Mouse (Mus musculus): ENCODE data around the gene Ptgis. TPM values are rescaled to one million over a fixed set of nuclear protein-coding genes. Genes with fewer than 3 reads are reported as not detected.
"Not testable (repeated sequence)": the region's sequence is repeated elsewhere in the genome, so short reads cannot be mapped to it uniquely, and the experiment has no call there.

Gene Ptgis
- total and polyA plus RNA-seq, 3 experiments = not detected

GRCm38 (mm10) chr2:167209900-167210299 lies 30.5 kb downstream of the Ptgis start:
- H3K27me3 ChIP-seq (ENCODE audit: insufficient read depth, low read length) = peaks cover 17% of the 10 kb centered on the region; the same call in 1 of the 2 replicates
- no peaks in the 10 kb centered on the region for H3K36me3 ChIP-seq (replicated peaks)

GRCm38 (mm10) chr2:167208984-167209383 lies 31.4 kb downstream of the Ptgis start:
- no peak for TF ChIP-seq CTCF (IDR thresholded peaks at IDR 0.05; ENCODE audit: low read depth, low read length)
- no peak for TF ChIP-seq POLR2AphosphoS5 (IDR thresholded peaks at IDR 0.05; ENCODE audit: insufficient replicate concordance, low read depth, low read length)
- TF ChIP-seq GATA1 (IDR thresholded peaks at IDR 0.05; ENCODE audit: borderline replicate concordance, low read length) = no peak
- no peak for TF ChIP-seq TAL1 (conservative IDR thresholded peaks at IDR 0.05; ENCODE audit: low read depth, low read length)
- TF ChIP-seq GATA2 (IDR thresholded peaks at IDR 0.05; ENCODE audit: borderline replicate concordance, low read depth, low read length) = no peak
- no peak for ATAC-seq (ENCODE audit: extremely low read depth, insufficient number of reproducible peaks, low FRiP score, poor library complexity, severe bottlenecking)
- no peaks in the 10 kb centered on the region for H3K9me3 ChIP-seq (replicated peaks)

More at GRCm38 (mm10) chr2:167209900-167210299, 30.5 kb downstream of the Ptgis start:
- H3K4me1 ChIP-seq (ENCODE audit: insufficient read depth, low read depth, low read length) = no peaks in the 10 kb centered on the region
- no peak for ATAC-seq (ENCODE audit: extremely low read depth, insufficient number of reproducible peaks, low FRiP score, poor library complexity, severe bottlenecking)
- H3K4me3 ChIP-seq (ENCODE audit: low read depth, low read length) = no peak overlapping the region
- H3K9me3 ChIP-seq (replicated peaks) = no peaks in the 10 kb centered on the region
- no peak for DNase-seq (ENCODE audit: low spot score)
- TF ChIP-seq GATA1 (IDR thresholded peaks at IDR 0.05; ENCODE audit: borderline replicate concordance, low read length) (no peak), TAL1 (conservative IDR thresholded peaks at IDR 0.05; ENCODE audit: low read depth, low read length) (no peak), CTCF (IDR thresholded peaks at IDR 0.05; ENCODE audit: low read depth, low read length) (no peak), GATA2 (IDR thresholded peaks at IDR 0.05; ENCODE audit: borderline replicate concordance, low read depth, low read length) (no peak), POLR2AphosphoS5 (IDR thresholded peaks at IDR 0.05; ENCODE audit: insufficient replicate concordance, low read depth, low read length) (no peak)

DNA sequence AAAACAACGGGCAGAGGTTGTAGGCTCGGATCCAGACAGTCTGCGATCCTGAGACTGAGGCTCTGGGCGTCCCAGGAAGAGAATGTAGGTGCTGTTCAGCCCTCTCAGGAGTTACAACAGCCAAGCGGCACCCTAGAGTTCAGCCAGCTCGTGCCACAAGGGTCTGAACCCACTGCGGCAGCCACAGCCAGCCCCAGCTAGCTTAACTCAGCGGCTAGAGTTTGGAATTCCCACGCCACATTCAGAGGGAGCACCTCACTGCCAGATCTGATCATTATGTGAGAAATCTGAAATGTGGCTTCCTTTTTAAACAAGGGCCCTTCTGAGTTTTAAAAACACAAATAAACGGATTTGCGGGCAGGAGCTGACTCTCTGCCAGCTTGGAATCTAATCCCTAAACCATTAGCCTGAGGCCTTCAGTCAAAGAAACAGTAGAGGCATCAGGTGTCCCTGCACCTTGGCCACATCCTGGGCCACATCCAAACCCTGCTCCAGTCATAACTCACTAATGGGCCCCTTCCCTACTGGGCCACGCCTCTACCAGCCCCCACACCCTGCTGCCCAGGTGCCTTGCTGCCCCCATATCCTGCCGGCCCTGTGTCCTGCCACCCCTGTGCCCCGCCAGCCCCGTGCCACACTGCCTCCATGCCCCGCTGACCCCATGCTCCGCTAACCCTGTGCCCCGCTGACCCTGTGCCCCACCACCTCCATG lies 34.3 kb downstream of the Ptgis start:
- ATAC-seq (ENCODE audit: extremely low read depth, insufficient number of reproducible peaks, low FRiP score, poor library complexity, severe bottlenecking) (no peak), DNase-seq (ENCODE audit: low spot score) (no peak)
- no peak for TF ChIP-seq GATA2 (IDR thresholded peaks at IDR 0.05; ENCODE audit: borderline replicate concordance, low read depth, low read length)
- no peak for TF ChIP-seq TAL1 (conservative IDR thresholded peaks at IDR 0.05; ENCODE audit: low read depth, low read length)
- TF ChIP-seq POLR2AphosphoS5 (IDR thresholded peaks at IDR 0.05; ENCODE audit: insufficient replicate concordance, low read depth, low read length) = no peak
- TF ChIP-seq CTCF (IDR thresholded peaks at IDR 0.05; ENCODE audit: low read depth, low read length) = no peak
- TF ChIP-seq GATA1 (IDR thresholded peaks at IDR 0.05; ENCODE audit: borderline replicate concordance, low read length) = no peak
- H3K27me3 ChIP-seq (ENCODE audit: insufficient read depth, low read length) = peaks cover 16% of the 10 kb centered on the region; the same call in 1 of the 2 replicates
- H3K36me3 ChIP-seq (replicated peaks) = no peaks in the 10 kb centered on the region
- no peaks in the 10 kb centered on the region for H3K9me3 ChIP-seq (replicated peaks)
- no peaks in the 10 kb centered on the region for H3K4me1 ChIP-seq (ENCODE audit: insufficient read depth, low read depth, low read length)
- no peak overlapping the region for H3K4me3 ChIP-seq (ENCODE audit: low read depth, low read length)

More at GRCm38 (mm10) chr2:167208984-167209383, 31.4 kb downstream of the Ptgis start:
- no peaks in the 10 kb centered on the region for H3K36me3 ChIP-seq (replicated peaks)
- peaks cover 16% of the 10 kb centered on the region; the same call in 1 of the 2 replicates for H3K27me3 ChIP-seq (ENCODE audit: insufficient read depth, low read length)
- H3K4me3 ChIP-seq (ENCODE audit: low read depth, low read length) = no peak overlapping the region
- no peaks in the 10 kb centered on the region for H3K4me1 ChIP-seq (ENCODE audit: insufficient read depth, low read depth, low read length)
- DNase-seq (ENCODE audit: low spot score) = no peak

DNA sequence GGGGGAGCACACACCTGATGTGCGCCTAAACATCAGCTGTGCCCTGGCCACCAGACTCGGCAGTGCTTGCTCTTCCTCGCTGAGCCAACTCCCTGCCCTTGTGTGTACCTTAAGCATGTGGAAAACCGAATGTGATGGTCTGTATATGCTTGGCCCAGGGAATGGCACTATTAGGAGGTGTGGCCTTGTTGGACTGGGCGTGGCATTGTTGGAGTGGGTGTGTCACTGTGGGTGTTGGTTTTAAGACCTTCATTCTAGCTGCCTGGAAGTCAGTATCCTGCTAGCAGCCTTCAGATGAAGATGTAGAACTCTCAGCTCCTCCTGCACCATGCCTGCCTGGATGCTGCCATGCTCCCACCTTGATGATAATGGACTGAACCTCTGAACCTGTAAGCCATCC lies 35.7 kb downstream of the Ptgis start:
- not testable (repeated sequence) for H3K4me3 ChIP-seq (ENCODE audit: low read depth, low read length); H3K4me1 ChIP-seq (ENCODE audit: insufficient read depth, low read depth, low read length); ATAC-seq (ENCODE audit: extremely low read depth, insufficient number of reproducible peaks, low FRiP score, poor library complexity, severe bottlenecking); DNase-seq (ENCODE audit: low spot score); H3K36me3 ChIP-seq (replicated peaks); H3K9me3 ChIP-seq (replicated peaks)
- peaks cover 14% of the 10 kb centered on the region; the same call in 1 of the 2 replicates for H3K27me3 ChIP-seq (ENCODE audit: insufficient read depth, low read length)

- TF ChIP-seq GATA2 (IDR thresholded peaks at IDR 0.05; ENCODE audit: borderline replicate concordance, low read depth, low read length) (no peak), TAL1 (conservative IDR thresholded peaks at IDR 0.05; ENCODE audit: low read depth, low read length) (no peak), GATA1 (IDR thresholded peaks at IDR 0.05; ENCODE audit: borderline replicate concordance, low read length) (no peak), POLR2AphosphoS5 (IDR thresholded peaks at IDR 0.05; ENCODE audit: insufficient replicate concordance, low read depth, low read length) (no peak), CTCF (IDR thresholded peaks at IDR 0.05; ENCODE audit: low read depth, low read length) (no peak)
- ATAC-seq (ENCODE audit: extremely low read depth, insufficient number of reproducible peaks, low FRiP score, poor library complexity, severe bottlenecking) (no peak), DNase-seq (ENCODE audit: low spot score) (no peak)
- Histone ChIP-seq H3K36me3 (replicated peaks) (no peaks in the 10 kb centered on the region), H3K4me1 (ENCODE audit: insufficient read depth, low read depth, low read length) (no peaks in the 10 kb centered on the region), H3K27me3 (ENCODE audit: insufficient read depth, low read length) (peaks cover 14% of the 10 kb centered on the region; the same call in 1 of the 2 replicates), H3K9me3 (replicated peaks) (no peaks in the 10 kb centered on the region), H3K4me3 (ENCODE audit: low read depth, low read length) (no peak overlapping the region)
These were observed 36.8 kb downstream of the Ptgis start for GRCm38 (mm10) chr2:167203505-167204166.

DNA sequence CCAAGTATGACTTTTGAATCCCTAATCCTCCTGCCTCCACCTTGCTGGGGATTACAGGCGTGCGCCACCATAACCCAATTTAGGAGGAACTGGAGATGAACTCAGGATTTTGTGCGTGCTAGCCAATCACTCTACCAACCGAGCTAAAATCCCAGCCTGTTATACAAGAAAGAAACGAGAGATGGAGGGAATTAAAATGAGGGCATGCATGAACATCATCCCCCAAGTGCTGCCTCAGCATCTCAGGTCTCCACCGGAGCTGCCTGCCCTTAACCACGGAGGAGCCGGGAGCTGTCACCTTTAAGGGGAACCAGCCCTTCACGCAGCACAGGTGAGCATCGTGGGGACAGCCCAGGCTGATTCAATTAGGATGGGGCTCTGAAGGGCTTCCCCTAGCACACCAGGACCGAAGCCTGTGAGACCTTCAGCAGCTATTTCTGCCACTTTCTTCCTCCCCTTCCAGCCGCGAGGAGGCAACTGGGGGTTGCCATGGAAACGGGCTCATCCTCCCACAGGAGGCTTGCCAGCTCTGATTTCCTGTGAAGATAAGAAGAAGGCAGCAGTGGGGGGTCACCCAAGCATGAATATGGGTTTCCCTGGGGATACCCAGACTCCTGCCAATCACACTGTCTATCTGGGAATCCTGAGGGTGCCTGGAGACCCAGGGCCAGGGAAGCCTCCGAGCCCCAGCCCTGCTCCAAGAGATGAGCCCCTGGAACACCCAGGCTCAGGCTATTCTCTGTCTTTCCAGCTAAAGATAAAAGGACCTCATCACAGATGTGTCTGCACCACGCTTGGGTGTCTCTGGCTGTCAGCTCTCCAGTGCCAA lies 38.7 kb downstream of the Ptgis start:
- no peak for ATAC-seq (ENCODE audit: extremely low read depth, insufficient number of reproducible peaks, low FRiP score, poor library complexity, severe bottlenecking)
- Histone ChIP-seq H3K27me3 (ENCODE audit: insufficient read depth, low read length) (0 out of 2 replicates have a peak, but pooled peaks cover 2% of the 10 kb centered on the region), H3K4me1 (ENCODE audit: insufficient read depth, low read depth, low read length) (no peaks in the 10 kb centered on the region), H3K36me3 (replicated peaks) (no peaks in the 10 kb centered on the region), H3K4me3 (ENCODE audit: low read depth, low read length) (no peak overlapping the region), H3K9me3 (replicated peaks) (no peaks in the 10 kb centered on the region)
- DNase-seq (ENCODE audit: low spot score) = no peak
- TF ChIP-seq GATA1 (IDR thresholded peaks at IDR 0.05; ENCODE audit: borderline replicate concordance, low read length) (no peak), TAL1 (conservative IDR thresholded peaks at IDR 0.05; ENCODE audit: low read depth, low read length) (no peak), CTCF (IDR thresholded peaks at IDR 0.05; ENCODE audit: low read depth, low read length) (no peak), POLR2AphosphoS5 (IDR thresholded peaks at IDR 0.05; ENCODE audit: insufficient replicate concordance, low read depth, low read length) (no peak), GATA2 (IDR thresholded peaks at IDR 0.05; ENCODE audit: borderline replicate concordance, low read depth, low read length) (no peak)

Measured in G1E (cell line).